Mouse (Mus musculus): ENCODE results near the gene Gm5891. TPM values are rescaled to one million over a fixed set of nuclear protein-coding genes. Genes with fewer than 3 reads are reported as not detected.

Gm5891 gene
- not detected for polyA plus RNA-seq (2017; shearing (Covaris generic))

DNA sequence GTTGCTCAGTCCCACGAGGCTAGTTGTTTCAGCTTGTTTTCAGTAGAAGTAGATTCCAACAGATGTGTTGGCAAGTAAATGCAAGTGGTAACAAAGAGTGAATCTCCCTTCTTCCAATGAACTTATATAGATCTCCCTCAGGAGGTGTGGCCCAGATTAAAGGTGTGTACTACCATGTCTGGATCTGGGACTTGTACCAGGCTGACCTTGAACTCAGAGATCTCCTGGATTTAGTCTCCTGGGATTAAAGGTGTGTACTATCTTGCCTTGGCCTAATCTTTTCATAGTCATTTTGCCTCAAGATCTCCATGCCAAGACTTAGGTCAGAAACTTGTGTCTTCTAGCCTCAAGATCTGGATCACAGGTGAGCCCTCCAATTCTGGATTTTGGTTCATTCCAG is at the start of gene Gm5891:
Gm5891 (minus strand) TSS at position 101 of the 400 bp plus-strand sequence.

Other genes starting within 250 kb of the Gm5891 start
- not detected for gene Gm4175, start 159.8 kb downstream of the Gm5891 start, polyA plus RNA-seq (2017; shearing (Covaris generic))
- not detected for gene Gm4177, start 124.6 kb downstream of the Gm5891 start, polyA plus RNA-seq (2017; shearing (Covaris generic))
- gene Vmn1r135, start 88.9 kb downstream of the Gm5891 start, polyA plus RNA-seq (2017; shearing (Covaris generic)), result not detected
- gene Gm5725, start 77.0 kb downstream of the Gm5891 start, polyA plus RNA-seq (2017; shearing (Covaris generic)), result not detected
- gene Vmn1r137, start 73.3 kb upstream of the Gm5891 start, polyA plus RNA-seq (2017; shearing (Covaris generic)), result not detected
- gene Vmn1r138, start 107.6 kb upstream of the Gm5891 start, polyA plus RNA-seq (2017; shearing (Covaris generic)), result not detected
- not detected for gene Gm6176, start 135.0 kb upstream of the Gm5891 start, polyA plus RNA-seq (2017; shearing (Covaris generic))
- gene Vmn1r139, start 147.8 kb upstream of the Gm5891 start, polyA plus RNA-seq (2017; shearing (Covaris generic)), result not detected
- not detected for gene Gm16451, start 197.0 kb upstream of the Gm5891 start, polyA plus RNA-seq (2017; shearing (Covaris generic))
- gene Gm10666, start 213.4 kb upstream of the Gm5891 start, polyA plus RNA-seq (2017; shearing (Covaris generic)), result not detected
- gene Vmn1r142, start 242.7 kb upstream of the Gm5891 start, polyA plus RNA-seq (2017; shearing (Covaris generic)), result not detected

Data from naive thymus-derived CD4-positive, alpha-beta T cell, adult 5 months (primary cell).